Mouse (Mus musculus) T-helper 1 cell (primary cell): ENCODE results near the gene Cdk2.
"Not testable (repeated sequence)": the region's sequence is repeated elsewhere in the genome, so short reads cannot be mapped to it uniquely, and the experiment has no call there.

Experiments
- in situ Hi-C: fragments of 300-600 bp; cut with MboI, MseI; formaldehyde crosslinking; loops from one replicate; pipeline ENCODE4 v1.15.1; 2025; ENCODE audit warnings: high pct_unique_total_duplicates

Cdk2 gene

GRCm38 (mm10) chr10:128704491-128705316 lies at the start of gene Cdk2:
TSS of gene Cdk2 (minus strand) at chr10:128705031.
- in situ Hi-C loops: no loop called here

- in situ Hi-C loops: no loop called here
These were observed 43.5 kb upstream of the Cdk2 start for GRCm38 (mm10) chr10:128748252-128748864.

GRCm38 (mm10) chr10:128747646-128748251 lies 42.9 kb upstream of the Cdk2 start, which contains the start of gene Pym1:
TSS of gene Pym1 (plus strand) at chr10:128747889.
- in situ Hi-C loops: no loop called here

GRCm38 (mm10) chr10:128746972-128747645 lies 42.3 kb upstream of the Cdk2 start:
- in situ Hi-C loops: no loop called here

- in situ Hi-C loops: no loop called here
These were observed 41.2 kb upstream of the Cdk2 start for GRCm38 (mm10) chr10:128745946-128746613.

- in situ Hi-C loops: no loop called here
These were observed 40.1 kb upstream of the Cdk2 start, which contains the start of gene Dgka for GRCm38 (mm10) chr10:128744680-128745601. TSS of gene Dgka (minus strand) at chr10:128744855.

- in situ Hi-C loops: no loop called here
These were observed 39.4 kb upstream of the Cdk2 start for GRCm38 (mm10) chr10:128744211-128744610.

- in situ Hi-C loops: no loop called here
These were observed 39.0 kb upstream of the Cdk2 start for GRCm38 (mm10) chr10:128743791-128744191.

- in situ Hi-C loops: no loop called here
These were observed 38.4 kb upstream of the Cdk2 start for GRCm38 (mm10) chr10:128743235-128743634.

- in situ Hi-C loops: no loop called here
These were observed 37.8 kb upstream of the Cdk2 start for GRCm38 (mm10) chr10:128742616-128743015.

GRCm38 (mm10) chr10:128740296-128740695 lies 35.5 kb upstream of the Cdk2 start:
- in situ Hi-C loops: no loop called here

- in situ Hi-C loops: no loop called here
These were observed 32.6 kb upstream of the Cdk2 start for GRCm38 (mm10) chr10:128737435-128737834.

- in situ Hi-C loops: no loop called here
These were observed 27.2 kb upstream of the Cdk2 start for GRCm38 (mm10) chr10:128731992-128732391.

GRCm38 (mm10) chr10:128731002-128731433 lies 26.2 kb upstream of the Cdk2 start:
- in situ Hi-C loops: no loop called here

GRCm38 (mm10) chr10:128728059-128728458 lies 23.2 kb upstream of the Cdk2 start:
- in situ Hi-C loops: no loop called here

- in situ Hi-C loops: not testable (repeated sequence)
These were observed 20.6 kb upstream of the Cdk2 start for GRCm38 (mm10) chr10:128725466-128725865.

- in situ Hi-C loops: no loop called here
These were observed 11.0 kb upstream of the Cdk2 start for GRCm38 (mm10) chr10:128715559-128716537.

- in situ Hi-C loops: not testable (repeated sequence)
These were observed 6.5 kb upstream of the Cdk2 start for GRCm38 (mm10) chr10:128711318-128711717.

GRCm38 (mm10) chr10:128705317-128705693 lies 474 bp upstream of the Cdk2 start:
- in situ Hi-C loops: no loop called here
